Mouse (Mus musculus) heart, embryonic 16.5 days (tissue): ENCODE results near the gene Trpc4ap. TPM values are rescaled to one million over a fixed set of nuclear protein-coding genes. Genes with fewer than 3 reads are reported as not detected.
A peak's percentile ranks its signal among the peaks of the same experiment; 100 is the strongest.

Source experiments
- ATAC-seq: fragments of 200-750 bp; cut with Nextera tagmentation; replicated peaks from 2 replicates; pipeline ENCODE4 v1.8.0; 2017; ENCODE audit warnings: moderate number of reproducible peaks; ENCODE audit not compliant: insufficient read depth, low FRiP score; ENCODE audit errors: extremely low read depth
- H3K27ac ChIP-seq: fragments of 300-500 bp; sonication (generic); 2 replicates; pipeline ENCODE4 v1.5.1; 2014; ENCODE audit warnings: mild to moderate bottlenecking, low read length, control low read depth, moderate library complexity
- H3K27me3 ChIP-seq: fragments of 300-500 bp; sonication (generic); 2 replicates; pipeline ENCODE4 v1.6.1; 2014; ENCODE audit warnings: low read length, mixed read lengths; ENCODE audit not compliant: control insufficient read depth, insufficient read depth
- H3K36me3 ChIP-seq: fragments of 300-500 bp; sonication (generic); 2 replicates; pipeline ENCODE4 v1.6.1; 2014; ENCODE audit not compliant: control insufficient read depth, insufficient read depth
- H3K4me1 ChIP-seq: fragments of 300-500 bp; sonication (generic); 2 replicates; pipeline ENCODE4 v1.6.1; 2014; ENCODE audit warnings: low read length, mixed read lengths; ENCODE audit not compliant: control insufficient read depth, insufficient read depth
- H3K4me2 ChIP-seq: fragments of 300-500 bp; sonication (generic); 2 replicates; pipeline ENCODE4 v1.6.1; 2014; ENCODE audit warnings: low read depth, mild to moderate bottlenecking, control low read depth, low read length
- H3K4me3 ChIP-seq: fragments of 300-500 bp; sonication (generic); 2 replicates; pipeline ENCODE4 v1.5.1; 2014; ENCODE audit warnings: mild to moderate bottlenecking, control low read depth, low read length
- H3K9ac ChIP-seq: fragments of 300-500 bp; sonication (generic); 2 replicates; pipeline ENCODE4 v1.6.1; 2014; ENCODE audit warnings: low read length, control low read depth
- H3K9me3 ChIP-seq: fragments of 300-500 bp; sonication (generic); replicated peaks from 2 replicates; pipeline ENCODE4 v1.6.1; 2016; ENCODE audit warnings: low read length; ENCODE audit not compliant: control insufficient read depth
- WGBS: fragments of 180-500 bp; shearing (Covaris S2); extraction: QIAGEN DNeasy Blood & Tissue Kit; methylation state at CpG from one replicate; pipeline ENCODE4 v1.1.7; 2014; 5-methylcytosine and 5-hydroxymethylcytosine counted together
- polyA plus RNA-seq: library from polyadenylated mRNA; unstranded; fragments of >200 nt; fragmentation: Nextera tagmentation; extraction: Ambion mirVana; gene quantifications from 2 replicates; pipeline ENCODE4 v1.2.1, GENCODE M21; 2015

Trpc4ap gene
- polyA plus RNA-seq, 1 experiment from 2014 or later: 98.6 TPM

GRCm38 (mm10) chr2:155696851-155697250 is 4.7 kb upstream of the Trpc4ap start:
- Histone ChIP-seq H3K27ac (no peak overlapping the region), H3K27me3 (no peaks in the 10 kb centered on the region), H3K9ac (no peak overlapping the region), H3K4me3 (no peak overlapping the region), H3K4me2 (no peak overlapping the region), H3K9me3 (no peaks in the 10 kb centered on the region), H3K4me1 (no peaks in the 10 kb centered on the region), H3K36me3 (no peaks in the 10 kb centered on the region)
- ATAC-seq: no peak
- 66% methylated on average over 7 of the region's 7 CpGs for WGBS

- ATAC-seq: no peak
- Histone ChIP-seq H3K36me3 (no peaks in the 10 kb centered on the region), H3K27ac (no peak overlapping the region), H3K9ac (no peak overlapping the region), H3K4me2 (no peak overlapping the region), H3K4me1 (peaks cover 2% of the 10 kb centered on the region), H3K27me3 (no peaks in the 10 kb centered on the region), H3K9me3 (no peaks in the 10 kb centered on the region), H3K4me3 (no peak overlapping the region)
- 17% methylated on average over 7 of the region's 7 CpGs for WGBS
Observed at GRCm38 (mm10) chr2:155696091-155696558, 3.9 kb upstream of the Trpc4ap start.

- H3K4me1 ChIP-seq: peaks cover 10% of the 10 kb centered on the region
- no peak for ATAC-seq
- no peak overlapping the region for H3K9ac ChIP-seq
- H3K9me3 ChIP-seq: no peaks in the 10 kb centered on the region
- no peaks in the 10 kb centered on the region for H3K36me3 ChIP-seq
- 66% methylated on average over 3 of the region's 3 CpGs for WGBS
- no peak overlapping the region for H3K27ac ChIP-seq
- H3K4me2 ChIP-seq: no peak overlapping the region
- H3K27me3 ChIP-seq: no peaks in the 10 kb centered on the region
- no peak overlapping the region for H3K4me3 ChIP-seq
Observed at GRCm38 (mm10) chr2:155695316-155695715, 3.1 kb upstream of the Trpc4ap start.

GRCm38 (mm10) chr2:155694564-155694963 is 2.4 kb upstream of the Trpc4ap start:
- ATAC-seq: no peak
- Histone ChIP-seq H3K36me3 (no peaks in the 10 kb centered on the region), H3K9ac (no peak overlapping the region), H3K4me2 (no peak overlapping the region), H3K27ac (no peak overlapping the region), H3K4me3 (no peak overlapping the region), H3K4me1 (peaks cover 11% of the 10 kb centered on the region), H3K27me3 (no peaks in the 10 kb centered on the region), H3K9me3 (no peaks in the 10 kb centered on the region)
- WGBS: 61% methylated on average over 2 of the region's 2 CpGs

- 80% methylated on average over 4 of the region's 4 CpGs for WGBS
- ATAC-seq: no peak
- Histone ChIP-seq H3K4me3 (no peak overlapping the region), H3K4me2 (no peak overlapping the region), H3K36me3 (no peaks in the 10 kb centered on the region), H3K9ac (no peak overlapping the region), H3K27me3 (no peaks in the 10 kb centered on the region), H3K4me1 (peaks cover 11% of the 10 kb centered on the region), H3K27ac (no peak overlapping the region), H3K9me3 (no peaks in the 10 kb centered on the region)
Observed at GRCm38 (mm10) chr2:155693136-155693535, 952 bp upstream of the Trpc4ap start.

GRCm38 (mm10) chr2:155691336-155691722 is 855 bp downstream of the Trpc4ap start:
- ATAC-seq: no peak
- Histone ChIP-seq H3K9me3 (no peaks in the 10 kb centered on the region), H3K4me2 (peak overlapping the region; percentile 86), H3K9ac (peak overlapping the region; percentile 90), H3K4me3 (peak overlapping the region; percentile 78), H3K36me3 (0 out of 2 replicates have a peak, but pooled peaks cover 2% of the 10 kb centered on the region), H3K4me1 (peaks cover 14% of the 10 kb centered on the region), H3K27ac (peak overlapping the region; percentile 80), H3K27me3 (no peaks in the 10 kb centered on the region)
- WGBS: 4% methylated on average over 8 of the region's 8 CpGs

- Histone ChIP-seq H3K27me3 (no peaks in the 10 kb centered on the region), H3K27ac (no peak overlapping the region), H3K4me2 (no peak overlapping the region), H3K9me3 (no peaks in the 10 kb centered on the region), H3K9ac (no peak overlapping the region), H3K36me3 (0 out of 2 replicates have a peak, but pooled peaks cover 2% of the 10 kb centered on the region), H3K4me1 (peaks cover 16% of the 10 kb centered on the region), H3K4me3 (no peak overlapping the region)
- WGBS: 86% methylated on average over 4 of the region's 4 CpGs
- ATAC-seq: no peak
Observed at GRCm38 (mm10) chr2:155689211-155689610, 3.0 kb downstream of the Trpc4ap start.

GRCm38 (mm10) chr2:155687746-155688145 is 4.4 kb downstream of the Trpc4ap start:
- no peak for ATAC-seq
- Histone ChIP-seq H3K9ac (no peak overlapping the region), H3K9me3 (no peaks in the 10 kb centered on the region), H3K27ac (no peak overlapping the region), H3K4me3 (no peak overlapping the region), H3K4me2 (no peak overlapping the region), H3K27me3 (no peaks in the 10 kb centered on the region), H3K4me1 (peaks cover 16% of the 10 kb centered on the region), H3K36me3 (0 out of 2 replicates have a peak, but pooled peaks cover 2% of the 10 kb centered on the region)
- WGBS: 92% methylated on average over 11 of the region's 11 CpGs

GRCm38 (mm10) chr2:155686572-155686971 is 5.6 kb downstream of the Trpc4ap start:
- no peaks in the 10 kb centered on the region for H3K9me3 ChIP-seq
- no peak overlapping the region for H3K9ac ChIP-seq
- no peak overlapping the region for H3K4me3 ChIP-seq
- H3K27ac ChIP-seq: peak overlapping the region; percentile 39; the same call in 1 of the 2 replicates
- H3K4me1 ChIP-seq: peaks cover 16% of the 10 kb centered on the region
- no peak for ATAC-seq
- 61% methylated on average over 5 of the region's 5 CpGs for WGBS
- no peak overlapping the region for H3K4me2 ChIP-seq
- 0 out of 2 replicates have a peak, but pooled peaks cover 2% of the 10 kb centered on the region for H3K36me3 ChIP-seq
- H3K27me3 ChIP-seq: no peaks in the 10 kb centered on the region
